Mouse (Mus musculus) ES-Bruce4 (cell line): Measurements from ENCODE around the gene Slc1a2. TPM values are rescaled to one million over a fixed set of nuclear protein-coding genes. Genes with fewer than 3 reads are reported as not detected.

Source experiments
- H3K27ac ChIP-seq: 2 replicates; pipeline ENCODE4 v1.5.1; 2012; ENCODE audit warnings: low read length, inconsistent platforms; ENCODE audit not compliant: insufficient read depth
- H3K27me3 ChIP-seq: 2 replicates; pipeline ENCODE4 v1.6.1; 2012; ENCODE audit warnings: mild to moderate bottlenecking, low read length, inconsistent platforms; ENCODE audit not compliant: control insufficient read depth, poor library complexity, insufficient read depth, severe bottlenecking
- H3K36me3 ChIP-seq: 2 replicates; pipeline ENCODE4 v1.6.1; 2012; ENCODE audit warnings: inconsistent platforms, mild to moderate bottlenecking, low read length, moderate library complexity; ENCODE audit not compliant: control insufficient read depth, poor library complexity, insufficient read depth, severe bottlenecking
- H3K4me1 ChIP-seq: one replicate; pipeline ENCODE4 v1.8.1; 2011; ENCODE audit warnings: low read length; ENCODE audit not compliant: control insufficient read depth, insufficient read depth
- H3K4me3 ChIP-seq: 2 replicates; pipeline ENCODE4 v1.5.1; 2011; ENCODE audit warnings: low read depth, mild to moderate bottlenecking, low read length
- H3K9ac ChIP-seq: 2 replicates; pipeline ENCODE4 v1.6.1; 2012; ENCODE audit warnings: low read depth, mild to moderate bottlenecking, inconsistent platforms; ENCODE audit not compliant: poor library complexity, severe bottlenecking
- H3K9me3 ChIP-seq: replicated peaks from 2 replicates; pipeline ENCODE4 v1.6.1; 2012; ENCODE audit warnings: mild to moderate bottlenecking, low read length, inconsistent platforms; ENCODE audit not compliant: control insufficient read depth, poor library complexity, insufficient read depth, severe bottlenecking
- CTCF ChIP-seq: IDR thresholded peaks from one replicate; pipeline ENCODE4 v1.8.1; 2011; ENCODE audit warnings: low read depth, low read length
- EP300 ChIP-seq: IDR thresholded peaks from 2 replicates; pipeline ENCODE4 v1.6.1; 2011; ENCODE audit warnings: low read depth, low read length; ENCODE audit not compliant: insufficient read depth
- POLR2A ChIP-seq: IDR thresholded peaks from one replicate; pipeline ENCODE4 v1.8.1; 2011; ENCODE audit warnings: low read length; ENCODE audit not compliant: insufficient read depth
- polyA plus RNA-seq: library from polyadenylated mRNA; stranded (reverse); fragments of >200 nt; gene quantifications from 2 replicates; pipeline ENCODE4 v1.2.4, GENCODE M21; 2011; ENCODE audit warnings: low read depth; ENCODE audit not compliant: missing spikeins, insufficient read depth, insufficient read length

The Slc1a2 gene
- polyA plus RNA-seq, 1 experiment = 0.09 TPM

GRCm38 (mm10) chr2:102749926-102750325 is 91.5 kb downstream of the Slc1a2 start:
- Histone ChIP-seq H3K27ac (no peak overlapping the region), H3K9ac (no peak overlapping the region), H3K4me1 (no peaks in the 10 kb centered on the region), H3K36me3 (no peaks in the 10 kb centered on the region), H3K4me3 (no peak overlapping the region), H3K27me3 (no peaks in the 10 kb centered on the region), H3K9me3 (no peaks in the 10 kb centered on the region)
- no peak for TF ChIP-seq POLR2A
- TF ChIP-seq CTCF = no peak
- TF ChIP-seq EP300 = no peak

- Histone ChIP-seq H3K9me3 (no peaks in the 10 kb centered on the region), H3K36me3 (no peaks in the 10 kb centered on the region), H3K4me3 (no peak overlapping the region), H3K27me3 (no peaks in the 10 kb centered on the region), H3K4me1 (no peaks in the 10 kb centered on the region), H3K27ac (no peak overlapping the region), H3K9ac (no peak overlapping the region)
- TF ChIP-seq CTCF = no peak
- no peak for TF ChIP-seq EP300
- TF ChIP-seq POLR2A = no peak
These were observed 93.4 kb downstream of the Slc1a2 start for GRCm38 (mm10) chr2:102751846-102752245.

DNA sequence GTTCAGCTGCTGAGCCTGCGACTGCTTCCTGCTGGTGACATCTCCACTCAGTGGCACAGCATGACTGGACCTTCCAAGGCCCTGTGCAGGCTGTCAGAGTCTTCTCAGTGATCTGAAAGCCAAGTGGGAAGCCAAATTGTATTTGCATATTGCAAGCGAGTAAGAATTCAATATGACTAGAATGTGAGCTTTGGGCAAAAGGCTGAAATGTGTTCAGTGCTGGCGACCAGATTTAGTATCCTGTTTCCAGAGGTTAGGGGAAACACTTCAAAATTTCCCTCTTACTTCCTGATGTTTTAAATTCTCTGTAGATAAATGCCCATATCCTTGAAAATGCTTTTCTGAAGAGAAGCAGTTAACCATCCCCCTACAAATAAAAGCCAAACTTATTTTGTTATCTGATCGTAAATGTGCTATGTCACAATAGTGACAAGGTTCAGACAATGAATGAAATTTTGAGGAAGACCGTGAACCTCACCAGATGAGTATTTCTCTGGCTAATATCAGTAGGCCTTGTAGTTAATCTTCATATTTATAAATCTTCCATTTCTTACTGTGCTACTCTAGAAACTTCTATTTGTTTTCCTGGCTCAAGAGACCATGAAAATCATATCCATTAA is 98.9 kb downstream of the Slc1a2 start:
- no peaks in the 10 kb centered on the region for H3K4me1 ChIP-seq
- no peaks in the 10 kb centered on the region for H3K27me3 ChIP-seq
- H3K9ac ChIP-seq = no peak overlapping the region
- no peak overlapping the region for H3K4me3 ChIP-seq
- H3K27ac ChIP-seq = no peak overlapping the region
- no peaks in the 10 kb centered on the region for H3K36me3 ChIP-seq
- TF ChIP-seq CTCF (no peak), EP300 (no peak), POLR2A (no peak)
- no peaks in the 10 kb centered on the region for H3K9me3 ChIP-seq

GRCm38 (mm10) chr2:102759479-102759878 is 101.0 kb downstream of the Slc1a2 start:
- H3K9ac ChIP-seq = no peak overlapping the region

DNA sequence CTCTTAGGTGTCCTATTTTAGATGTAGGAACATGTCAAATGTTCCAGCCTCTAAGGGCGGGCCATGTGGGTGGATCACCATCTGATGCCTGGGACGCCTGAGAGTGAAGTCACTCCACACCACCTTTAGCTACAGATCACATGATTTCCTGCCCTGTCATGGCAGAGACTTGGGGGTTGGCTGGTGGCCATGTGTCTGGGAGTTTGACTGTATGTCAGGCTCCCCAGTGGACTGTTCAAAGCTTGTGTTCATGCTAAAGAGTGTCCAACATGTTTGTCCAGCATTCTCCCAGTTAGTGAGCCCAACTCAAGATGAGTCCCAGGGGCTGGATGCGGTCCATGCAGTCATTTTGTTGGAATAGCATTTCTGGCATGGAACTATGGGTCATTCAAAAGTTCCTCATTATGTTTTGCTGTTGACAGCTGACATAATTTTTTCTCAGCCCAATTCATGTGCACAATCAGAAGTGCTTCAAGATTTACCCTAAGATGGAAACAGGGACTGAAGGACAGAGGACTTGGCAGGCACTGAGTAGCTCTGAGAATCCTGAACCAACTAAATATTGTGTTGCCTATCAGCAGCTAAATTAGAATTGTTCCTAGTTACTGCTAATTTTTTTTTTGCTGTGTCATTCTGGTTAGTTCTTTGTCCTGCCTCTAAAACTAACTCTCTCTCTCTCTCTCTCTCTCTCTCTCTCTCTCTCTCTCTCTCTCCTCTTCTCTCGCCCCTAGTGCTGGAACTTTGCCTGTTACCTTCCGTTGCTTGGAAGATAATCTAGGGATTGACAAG is 102.0 kb downstream of the Slc1a2 start:
- Histone ChIP-seq H3K9me3 (no peaks in the 10 kb centered on the region), H3K4me3 (no peak overlapping the region), H3K27me3 (no peaks in the 10 kb centered on the region), H3K27ac (no peak overlapping the region), H3K9ac (no peak overlapping the region), H3K4me1 (no peaks in the 10 kb centered on the region), H3K36me3 (no peaks in the 10 kb centered on the region)
- TF ChIP-seq EP300 = no peak
- no peak for TF ChIP-seq POLR2A

More at GRCm38 (mm10) chr2:102759479-102759878, 101.0 kb downstream of the Slc1a2 start:
- no peaks in the 10 kb centered on the region for H3K9me3 ChIP-seq
- no peaks in the 10 kb centered on the region for H3K27me3 ChIP-seq
- no peak overlapping the region for H3K27ac ChIP-seq
- no peaks in the 10 kb centered on the region for H3K36me3 ChIP-seq
- H3K4me3 ChIP-seq = no peak overlapping the region
- H3K4me1 ChIP-seq = no peaks in the 10 kb centered on the region
- TF ChIP-seq POLR2A = no peak
- TF ChIP-seq CTCF = no peak
- no peak for TF ChIP-seq EP300

DNA sequence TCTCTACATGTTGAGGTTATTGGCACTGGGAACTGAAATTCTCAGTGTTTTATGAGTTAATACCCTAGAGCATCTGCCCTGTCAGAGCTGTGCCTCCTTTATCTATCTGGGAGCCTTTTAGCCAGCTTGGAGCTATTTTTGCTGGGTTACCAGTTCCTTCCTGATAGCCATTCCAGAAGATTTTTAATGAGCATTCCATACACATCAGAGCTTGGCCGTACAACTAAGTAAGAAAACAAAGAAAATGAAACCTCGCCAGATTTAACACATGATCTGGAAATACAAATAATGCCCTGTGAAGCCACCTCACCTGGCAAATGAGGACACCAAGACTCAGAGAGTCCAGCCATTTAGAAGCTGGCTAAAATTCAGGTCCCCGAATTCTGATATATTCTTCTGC is 104.7 kb downstream of the Slc1a2 start:
- no peak overlapping the region for H3K4me3 ChIP-seq
- H3K36me3 ChIP-seq = no peaks in the 10 kb centered on the region
- H3K27ac ChIP-seq = no peak overlapping the region
- no peaks in the 10 kb centered on the region for H3K9me3 ChIP-seq
- no peaks in the 10 kb centered on the region for H3K4me1 ChIP-seq
- H3K9ac ChIP-seq = no peak overlapping the region
- no peaks in the 10 kb centered on the region for H3K27me3 ChIP-seq
- TF ChIP-seq EP300 (no peak), CTCF (no peak), POLR2A (no peak)
